Mouse (Mus musculus) erythroid progenitor cell, adult 5-6 weeks (primary cell): ENCODE data around the gene Rsg1. TPM values are rescaled to one million over a fixed set of nuclear protein-coding genes. Genes with fewer than 3 reads are reported as not detected.
A peak's percentile ranks its signal among the peaks of the same experiment; 100 is the strongest.

Source experiments
- ATAC-seq: replicated peaks from 2 replicates; pipeline ENCODE4 v1.8.0; 2016; ENCODE audit warnings: moderate number of reproducible peaks, mild to moderate bottlenecking, moderate TSS enrichment, inconsistent platforms; ENCODE audit not compliant: poor library complexity, low FRiP score, severe bottlenecking
- total RNA-seq, 2 experiments: library from RNA; stranded (forward) in 1 of 2; stranded (reverse) in 1 of 2; fragments of 150-400 nt in 1 of 2; fragments of 186-747, 209-891 nt in 1 of 2; gene quantifications; 2 replicates each; pipeline versions ENCODE4 v1.2.3 to v1.2.4; 2015 to 2017; ENCODE audit warnings: low replicate concordance in 2 of 2

The Rsg1 gene
- total RNA-seq (2015; ENCODE audit: low replicate concordance), result not detected in 2 replicates
- total RNA-seq (2017; ENCODE audit: low replicate concordance), result not detected in 2 replicates

- peak; percentile 84 for ATAC-seq
Observed at GRCm38 (mm10) chr4:141213770-141214336, at the start of gene Rsg1. Rsg1 (plus strand) TSS chr4:141213956.

GRCm38 (mm10) chr4:141165744-141166292 lies 47.9 kb upstream of the Rsg1 start:
- ATAC-seq, result no peak

- no peak for ATAC-seq
Observed at GRCm38 (mm10) chr4:141167156-141167555, 46.6 kb upstream of the Rsg1 start.

DNA sequence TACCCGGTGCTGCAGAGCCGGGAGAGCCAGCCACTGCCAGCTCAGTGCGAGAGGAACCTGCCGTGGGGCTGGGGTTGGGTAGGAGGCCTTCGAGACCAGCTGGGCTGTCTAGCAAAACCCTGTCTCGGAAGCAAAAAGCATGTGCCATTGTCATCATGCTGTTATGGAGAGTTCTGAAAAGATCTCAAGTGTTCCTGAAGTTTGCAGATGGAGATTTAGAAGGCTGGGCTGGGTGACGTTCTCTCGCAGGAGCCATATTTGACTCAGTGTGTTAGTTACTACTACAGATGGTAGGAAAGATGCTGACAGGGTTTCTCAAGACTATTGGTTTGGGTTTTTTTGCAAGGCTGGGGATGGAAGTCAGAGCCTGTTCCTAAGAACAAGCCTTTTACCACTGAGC lies 41.6 kb upstream of the Rsg1 start:
- no peak for ATAC-seq

DNA sequence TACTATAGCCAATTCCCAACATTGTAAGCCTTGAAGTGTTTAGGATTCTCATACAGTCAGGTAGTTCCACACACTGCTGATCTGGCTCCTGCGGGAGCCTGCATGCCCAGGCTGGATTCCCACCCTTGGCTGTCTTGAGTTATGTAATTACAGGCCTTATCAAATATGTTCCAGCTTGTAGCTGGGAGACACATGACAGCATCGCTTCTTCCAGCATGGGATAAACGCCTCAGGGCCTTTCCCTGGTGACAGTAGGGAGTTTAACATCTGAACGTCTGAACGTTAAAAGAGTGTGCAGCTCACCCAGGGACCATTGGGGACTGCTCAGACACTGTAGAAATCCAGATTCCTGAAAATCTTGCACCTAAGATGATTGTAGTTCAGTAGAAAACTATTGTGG lies 38.0 kb upstream of the Rsg1 start:
- ATAC-seq, result no peak

DNA sequence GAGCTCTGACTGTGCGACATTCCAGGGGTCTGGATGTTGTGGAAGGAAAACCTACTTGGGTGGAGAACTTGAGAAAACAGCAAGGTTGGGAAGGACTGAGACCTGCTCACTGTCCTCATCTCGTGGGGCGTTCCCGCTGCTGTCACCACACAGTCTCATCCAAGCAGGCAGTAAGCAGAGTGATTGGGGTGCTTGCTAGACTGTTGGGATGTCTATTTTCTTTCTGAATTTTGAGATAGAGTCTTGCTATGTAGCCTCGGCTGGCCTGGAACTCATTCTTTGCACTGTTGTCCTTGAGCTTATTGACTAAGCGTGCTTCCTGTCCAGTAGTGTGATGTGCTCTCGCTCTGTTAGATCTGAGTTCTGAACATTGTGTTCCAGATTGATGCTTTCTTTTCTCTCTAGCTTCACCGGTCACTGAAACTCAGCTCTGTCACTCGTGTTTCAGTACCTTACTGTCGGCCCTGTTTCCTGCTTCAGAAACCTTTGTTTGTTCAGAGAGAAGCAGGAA lies 37.4 kb upstream of the Rsg1 start:
- no peak for ATAC-seq

- no peak for ATAC-seq
Observed at GRCm38 (mm10) chr4:141178500-141178899, 35.3 kb upstream of the Rsg1 start.

DNA sequence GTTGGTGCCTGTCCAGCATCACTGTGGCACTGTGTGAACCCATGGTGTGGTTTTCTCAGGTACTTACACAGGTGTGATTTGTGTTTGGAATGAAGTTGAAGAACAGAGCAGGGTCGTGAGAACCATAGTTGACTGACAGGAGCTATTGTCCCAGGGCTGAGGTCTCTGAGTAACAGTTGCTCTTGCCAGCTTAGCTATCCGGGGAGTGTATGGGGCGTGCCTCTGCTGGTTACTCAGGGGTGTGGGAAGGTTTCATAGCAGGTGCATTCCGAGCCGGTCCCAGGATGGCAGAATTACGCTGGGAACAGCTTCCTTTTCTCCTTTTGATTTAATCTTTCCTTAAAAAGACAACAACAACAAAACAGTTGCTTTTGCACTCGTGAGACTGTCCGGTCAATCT lies 32.9 kb upstream of the Rsg1 start:
- no peak for ATAC-seq

GRCm38 (mm10) chr4:141181981-141182380 lies 31.8 kb upstream of the Rsg1 start:
- ATAC-seq, result no peak

DNA sequence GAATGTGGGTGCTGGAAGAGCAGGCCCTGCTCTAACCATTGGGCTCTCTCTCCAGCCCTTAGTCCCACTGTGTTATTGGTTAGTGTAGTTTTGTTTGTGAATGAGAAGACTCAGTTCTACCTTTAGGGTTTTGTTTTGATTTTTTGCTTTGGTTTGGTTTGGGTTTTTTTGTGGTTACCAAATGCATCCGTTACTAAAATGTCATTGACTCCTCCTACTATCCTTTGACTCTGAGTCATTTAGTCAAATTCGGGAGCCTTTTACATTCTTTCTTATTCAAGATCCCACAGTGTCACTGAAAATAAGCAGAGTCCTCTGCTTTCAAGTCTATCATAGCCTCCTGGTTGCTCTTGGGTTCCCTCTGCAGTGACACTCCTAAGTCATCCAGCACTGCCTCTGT lies 29.8 kb upstream of the Rsg1 start:
- ATAC-seq, result no peak

GRCm38 (mm10) chr4:141184426-141184825 lies 29.3 kb upstream of the Rsg1 start:
- ATAC-seq, result no peak

DNA sequence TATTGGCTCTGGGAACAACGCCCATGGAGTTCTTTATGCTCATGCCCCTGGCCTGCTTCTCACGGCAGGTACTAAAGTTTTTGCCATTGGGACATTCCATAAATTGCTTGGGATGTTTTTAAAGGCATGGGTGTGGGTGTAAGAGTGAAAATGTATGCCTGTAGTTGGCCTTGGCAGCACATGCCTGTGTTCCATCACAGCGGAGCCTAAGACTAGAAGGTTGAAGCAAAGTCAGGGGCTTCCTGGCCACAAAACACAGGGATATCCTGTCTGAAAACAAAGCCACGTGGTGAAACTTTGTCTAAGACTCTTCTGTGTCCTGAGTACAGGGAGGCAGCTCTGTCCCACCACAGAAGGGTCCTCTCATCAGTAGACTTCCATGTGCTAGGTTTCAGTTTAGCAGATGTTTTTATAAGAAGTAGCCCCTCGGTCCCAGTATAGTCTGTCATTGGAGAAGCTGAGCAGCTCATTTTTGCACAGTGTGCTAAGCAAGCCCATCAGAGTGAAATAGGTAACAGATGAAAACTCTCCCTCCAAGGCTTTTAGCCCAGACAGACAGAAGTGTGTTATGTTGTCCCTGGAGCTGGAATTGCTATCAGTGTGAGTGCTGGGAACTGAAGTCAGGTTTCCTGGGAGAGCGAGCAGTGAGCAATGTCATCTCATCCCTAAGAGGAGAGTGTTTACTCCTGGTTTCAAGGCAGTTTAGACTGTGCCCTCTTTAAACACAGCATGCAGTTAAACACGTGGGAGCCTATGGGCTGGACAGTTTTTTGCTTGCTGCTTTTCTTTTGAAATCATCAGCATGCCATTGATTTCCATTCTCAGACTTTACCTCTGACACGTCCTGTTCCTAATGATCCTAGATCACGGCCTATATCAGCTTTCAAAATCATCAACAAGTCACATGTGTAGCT lies 26.6 kb upstream of the Rsg1 start:
- no peak for ATAC-seq

- ATAC-seq, result no peak
Observed at GRCm38 (mm10) chr4:141191294-141191693, 22.5 kb upstream of the Rsg1 start.

DNA sequence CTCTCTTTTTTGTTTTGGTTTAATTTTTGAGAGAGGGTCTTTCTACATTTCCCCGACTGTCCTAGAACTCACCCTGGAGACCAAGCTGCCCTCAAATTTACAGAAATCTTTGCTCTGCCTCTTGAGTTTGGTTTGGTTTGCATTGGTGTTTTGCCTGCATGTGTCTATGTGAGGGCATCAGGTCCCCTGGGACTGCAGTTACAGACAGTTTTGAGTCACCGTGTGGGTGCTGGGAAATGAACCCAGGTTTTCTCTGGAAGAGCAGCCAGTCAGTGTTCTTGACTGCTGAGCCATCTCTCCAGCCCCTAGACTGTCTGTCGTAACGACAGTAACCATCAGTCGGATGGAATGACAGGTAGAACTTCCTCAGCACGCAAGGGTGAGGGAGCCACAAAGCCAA lies 19.2 kb upstream of the Rsg1 start:
- ATAC-seq, result no peak

- ATAC-seq, result no peak
Observed at GRCm38 (mm10) chr4:141196981-141197685, 16.6 kb upstream of the Rsg1 start.

- no peak for ATAC-seq
Observed at GRCm38 (mm10) chr4:141197686-141198035, 16.1 kb upstream of the Rsg1 start.

GRCm38 (mm10) chr4:141200906-141201305 lies 12.8 kb upstream of the Rsg1 start:
- no peak for ATAC-seq

GRCm38 (mm10) chr4:141202192-141202591 lies 11.6 kb upstream of the Rsg1 start:
- no peak for ATAC-seq

GRCm38 (mm10) chr4:141204580-141205061 lies 9.1 kb upstream of the Rsg1 start:
- no peak for ATAC-seq

GRCm38 (mm10) chr4:141207081-141207480 lies 6.7 kb upstream of the Rsg1 start:
- ATAC-seq, result no peak
